Mouse (Mus musculus) embryonic fibroblast, embryonic 13.5 days (primary cell): ENCODE data around the gene 2410004B18Rik.

Source experiments
- CTCF ChIP-seq: IDR thresholded peaks from 2 replicates; pipeline ENCODE4 v1.5.1; 2011; ENCODE audit warnings: mild to moderate bottlenecking, control low read depth, low read length, moderate library complexity, borderline replicate concordance; ENCODE audit not compliant: insufficient read depth
- POLR2A ChIP-seq: IDR thresholded peaks from 2 replicates; pipeline ENCODE4 v1.6.1; 2011; ENCODE audit warnings: low read depth, mild to moderate bottlenecking, control low read depth, low read length, moderate library complexity

DNA sequence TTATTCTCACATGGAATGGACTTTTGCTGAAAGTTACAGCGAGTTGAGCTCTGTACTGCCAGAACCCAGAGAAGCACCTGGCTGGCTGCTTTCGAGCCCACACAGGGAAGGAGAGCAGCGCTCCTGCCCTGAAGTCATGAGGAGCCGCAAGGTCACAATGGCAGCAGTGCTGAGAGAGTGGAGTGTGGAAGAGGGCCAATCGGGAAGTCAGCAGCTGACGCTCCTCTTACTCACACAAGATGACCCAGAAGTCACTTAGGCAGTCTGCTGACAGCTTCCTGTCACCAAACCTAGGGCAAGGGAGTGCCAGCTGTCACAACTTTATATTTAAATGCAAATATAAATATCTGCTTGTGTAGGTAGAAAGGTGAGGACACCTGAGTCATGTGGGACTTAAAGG is 24.6 kb upstream of the 2410004B18Rik start:
- TF ChIP-seq CTCF, result no peak
- TF ChIP-seq POLR2A, result no peak
